Mouse (Mus musculus): Measurements from ENCODE around the gene Mipol1.

DNA sequence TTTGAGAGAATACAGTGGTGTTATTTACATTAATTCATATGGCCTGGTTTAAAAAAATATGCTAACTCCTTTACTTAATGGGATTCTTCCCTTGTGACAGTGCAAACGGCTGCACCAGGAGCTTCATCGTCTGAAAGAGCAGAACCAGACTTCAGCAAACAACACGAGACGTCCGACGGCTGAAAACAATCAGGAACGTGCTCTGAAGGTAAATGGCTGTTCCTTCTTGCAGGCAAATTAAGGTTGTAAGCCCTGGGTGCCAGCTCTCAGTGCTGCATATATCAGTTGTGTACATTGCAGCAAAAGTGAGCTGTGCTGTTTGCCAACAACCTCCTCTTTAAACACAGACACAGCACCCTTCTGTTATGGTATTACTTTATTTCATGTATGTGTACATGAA is 133.8 kb downstream of the Mipol1 start:
- TF ChIP-seq CTCF (IDR thresholded peaks at IDR 0.05; ENCODE audit: borderline replicate concordance, insufficient read depth, low read length) = no peak
- TF ChIP-seq POLR2A (IDR thresholded peaks at IDR 0.05; ENCODE audit: low read depth, low read length) = no peak
